Mouse (Mus musculus) fat pad, adult 2 months (tissue): ENCODE data around the gene Gm2056.
"Not testable (repeated sequence)": the region's sequence is repeated elsewhere in the genome, so short reads cannot be mapped to it uniquely, and the experiment has no call there.

ENCODE experiments used
- DNase-seq: peaks from one replicate; pipeline ENCODE4 v3.0.0-alpha.2; 2011; ENCODE audit warnings: low read depth, low spot score; ENCODE audit errors: extremely low read depth

Gene Gm2056

GRCm38 (mm10) chr12:88026704-88027103 is at the start of gene Gm2056:
Gene Gm2056 (plus strand): TSS chr12:88027004.
- not testable (repeated sequence) for DNase-seq

DNA sequence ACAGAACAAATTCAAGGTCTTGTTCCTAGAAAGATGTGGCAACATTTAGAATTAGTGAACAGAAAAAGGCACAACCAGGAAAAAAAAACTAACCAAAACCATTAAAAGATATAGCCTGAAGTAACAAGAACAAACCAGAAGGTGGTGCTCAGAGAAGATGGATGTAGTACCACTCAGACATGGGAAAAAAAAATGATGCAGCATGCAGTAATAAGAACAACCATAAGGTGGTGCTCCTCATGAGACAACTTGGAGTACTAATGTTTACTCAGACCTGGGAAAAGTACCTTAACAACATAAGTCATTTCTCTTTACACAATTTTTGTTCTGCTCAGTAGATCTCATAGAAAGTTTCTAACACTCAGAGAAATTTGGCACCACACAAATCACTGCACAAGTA is 42.8 kb upstream of the Gm2056 start:
- not testable (repeated sequence) for DNase-seq

DNA sequence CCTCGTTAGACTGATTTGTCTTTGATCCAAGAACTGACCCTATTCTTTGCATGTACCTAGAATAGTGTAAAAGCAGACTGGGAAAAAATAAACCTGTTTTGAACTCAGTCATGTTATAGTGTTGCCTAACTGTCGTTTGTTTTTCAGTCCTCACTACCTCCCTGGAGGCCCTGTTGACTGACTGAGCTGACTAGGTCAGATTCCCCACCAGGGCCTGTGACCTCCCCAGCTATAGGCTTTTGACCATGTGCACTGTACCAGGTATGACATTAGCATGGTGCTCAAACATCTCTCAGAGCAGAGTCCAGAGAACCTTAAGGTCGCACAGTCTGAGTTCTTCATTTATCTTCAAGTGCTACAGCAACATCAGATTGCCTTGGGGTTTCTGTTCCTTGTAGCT is 22.7 kb upstream of the Gm2056 start:
- DNase-seq: not testable (repeated sequence)

DNA sequence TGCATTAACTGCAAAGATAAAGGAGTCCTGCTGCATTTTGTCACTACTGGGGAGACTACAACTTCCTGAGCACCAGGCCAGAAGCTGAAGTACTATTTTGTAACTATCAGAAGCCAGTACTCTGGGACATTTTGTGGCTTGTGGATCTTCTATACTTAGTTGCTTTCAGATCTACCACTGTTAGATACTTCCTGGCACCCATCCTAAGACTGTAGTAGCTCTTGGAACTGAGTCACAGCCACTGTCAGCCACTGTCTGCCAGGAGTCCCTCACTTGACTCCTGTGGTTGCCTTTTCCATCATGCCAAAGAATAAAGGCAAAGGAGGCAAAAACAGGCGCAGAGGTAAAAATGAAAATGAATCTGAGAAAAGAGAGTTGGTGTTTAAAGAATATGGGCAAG is 15.3 kb upstream of the Gm2056 start, which contains the start of gene Gm2075:
Gene Gm2075, plus strand, starts transcription at position 301 of the 400 bp plus-strand sequence.
- not testable (repeated sequence) for DNase-seq

DNA sequence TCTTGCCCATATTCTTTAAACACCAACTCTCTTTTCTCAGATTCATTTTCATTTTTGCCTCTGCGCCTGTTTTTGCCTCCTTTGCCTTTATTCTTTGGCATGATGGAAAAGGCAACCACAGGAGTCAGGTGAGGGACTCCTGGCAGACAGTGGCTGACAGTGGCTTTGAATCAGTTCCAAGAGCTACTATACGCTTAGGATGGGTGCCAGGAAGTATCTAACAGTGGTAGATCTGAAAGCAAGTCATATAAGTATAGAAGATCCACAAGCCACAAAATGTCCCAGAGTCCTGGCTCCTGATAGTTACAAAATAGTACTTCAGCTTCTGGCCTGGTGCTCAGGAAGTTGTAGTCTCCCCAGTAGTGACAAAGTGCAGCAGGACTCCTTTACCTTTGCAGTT is 8.1 kb upstream of the Gm2056 start, which contains the start of gene Gm6803:
Gene Gm6803, minus strand, starts transcription at position 101 of the 400 bp plus-strand sequence.
- not testable (repeated sequence) for DNase-seq

GRCm38 (mm10) chr12:88032250-88032649 is 5.4 kb downstream of the Gm2056 start:
- not testable (repeated sequence) for DNase-seq

DNA sequence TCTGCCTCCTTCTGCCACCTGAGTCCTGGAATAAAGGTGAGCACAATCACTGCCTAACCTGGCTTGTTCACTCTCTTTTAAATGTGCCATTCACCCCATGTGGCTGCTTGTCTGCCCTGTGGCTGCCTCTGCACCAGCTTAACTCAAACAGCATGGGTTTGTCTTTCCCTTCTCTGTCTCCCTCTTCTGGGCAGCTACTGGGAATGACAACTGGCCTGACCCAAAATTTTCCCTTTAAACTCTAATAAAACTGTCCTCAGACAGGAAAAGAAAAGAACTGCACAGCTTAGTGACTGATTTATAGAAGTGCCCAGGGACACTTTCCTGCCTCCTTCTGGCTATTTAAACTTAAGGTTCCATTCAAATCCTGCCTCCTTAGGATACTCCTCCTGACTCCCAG is 12.3 kb downstream of the Gm2056 start:
- not testable (repeated sequence) for DNase-seq

DNA sequence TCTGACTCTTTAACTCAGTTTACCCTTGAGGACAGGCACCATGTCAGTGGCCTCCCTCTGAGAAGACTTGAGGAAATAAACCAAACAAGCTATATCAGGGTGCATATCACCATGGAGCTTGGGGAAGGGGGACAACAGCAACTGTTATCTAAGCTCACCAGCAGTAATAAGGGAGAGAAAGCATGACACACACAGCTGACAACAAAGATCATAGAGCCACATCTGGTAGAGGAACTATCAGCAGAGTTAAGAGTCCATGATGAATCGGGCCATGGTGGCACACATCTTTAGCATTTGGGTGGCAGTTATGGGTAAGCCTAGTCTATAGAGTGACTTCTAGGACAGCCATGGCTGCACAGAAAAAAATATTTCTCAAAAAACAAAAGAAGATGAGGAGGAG is 12.9 kb downstream of the Gm2056 start:
- DNase-seq: not testable (repeated sequence)

- DNase-seq: not testable (repeated sequence)
These were observed 18.4 kb downstream of the Gm2056 start for GRCm38 (mm10) chr12:88045226-88045625.
